Mouse (Mus musculus): ENCODE data around the gene Sh3tc1.

Sh3tc1 gene

DNA sequence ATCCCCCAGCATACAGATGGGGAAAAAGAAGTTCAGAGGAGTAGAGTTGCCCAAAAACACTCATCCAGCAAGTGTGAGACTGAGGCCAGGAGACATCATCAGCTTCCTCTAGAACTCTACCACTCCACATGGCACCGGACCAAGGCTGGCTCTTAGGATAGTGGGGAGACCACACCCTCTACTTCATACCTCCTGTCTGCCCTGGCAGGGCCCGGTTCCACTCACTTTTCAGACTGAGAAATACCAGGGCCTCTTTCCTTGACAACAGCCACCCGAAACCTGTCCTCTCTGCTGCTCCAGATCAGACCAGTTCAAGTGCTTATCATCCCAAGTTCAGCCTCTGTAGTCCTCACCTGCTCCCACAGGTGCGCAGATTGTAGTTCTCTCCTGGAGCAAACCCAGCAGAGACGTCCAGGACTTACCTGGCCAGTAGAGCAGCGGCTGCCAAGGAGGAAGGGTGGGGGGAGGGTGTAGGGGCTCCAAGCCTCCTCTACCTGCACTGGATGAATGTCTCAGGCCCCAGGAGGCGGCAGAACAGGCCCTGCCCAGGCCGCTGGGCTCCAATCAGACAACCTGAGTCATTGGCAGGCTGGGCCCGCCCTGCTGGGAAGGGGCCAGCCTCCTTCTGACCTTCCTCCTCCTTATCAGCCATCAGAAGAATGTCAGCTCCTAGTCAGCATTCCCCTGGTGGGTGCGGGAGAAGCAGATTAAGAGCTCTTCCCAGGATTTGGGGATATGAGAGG, at the start of gene Sh3tc1:
Sh3tc1 (minus strand) TSS at position 452 of the 743 bp plus-strand sequence.
- no peak for DNase-seq (ENCODE audit: low read depth, low spot score)

DNA sequence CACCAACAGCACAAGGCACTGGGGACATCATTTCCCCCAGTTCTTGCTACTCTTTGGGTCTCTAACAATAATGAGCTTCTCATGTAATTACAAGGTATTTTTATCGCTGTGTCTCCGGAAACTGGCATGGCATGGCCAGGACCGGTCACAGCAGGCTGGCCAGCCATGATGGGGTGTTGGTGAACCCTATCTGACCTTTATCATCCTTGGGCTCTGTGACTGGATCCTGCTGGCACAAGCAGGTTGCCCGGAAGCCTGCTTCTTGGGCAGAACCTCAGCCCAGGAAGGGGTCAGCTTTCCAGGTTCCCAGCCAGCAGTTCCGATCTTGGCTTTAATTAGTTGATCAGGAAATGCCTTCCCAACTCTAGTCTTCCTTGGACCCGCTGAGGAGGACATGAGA, 48.9 kb upstream of the Sh3tc1 start:
- no peak for DNase-seq (ENCODE audit: low read depth, low spot score)

DNA sequence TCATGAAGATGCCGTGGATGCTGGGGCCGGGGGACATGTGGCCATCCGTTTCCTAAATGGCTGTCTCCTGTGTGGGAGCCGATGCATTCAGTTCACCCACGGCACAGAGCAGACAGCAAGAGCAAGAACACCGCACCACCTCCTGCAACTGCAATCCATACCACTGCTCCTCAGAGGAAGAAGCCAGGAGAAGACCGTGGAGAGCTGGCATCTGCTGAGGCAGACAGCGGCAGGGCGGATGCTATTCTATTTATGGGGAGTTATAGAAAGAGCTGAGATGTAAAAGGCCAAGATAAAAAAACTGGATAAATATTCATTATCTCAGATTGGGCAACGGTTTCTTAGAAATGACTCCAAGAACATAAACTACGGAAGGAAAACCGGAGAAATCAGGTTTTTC, 48.1 kb upstream of the Sh3tc1 start:
- no peak for DNase-seq (ENCODE audit: low read depth, low spot score)

DNA sequence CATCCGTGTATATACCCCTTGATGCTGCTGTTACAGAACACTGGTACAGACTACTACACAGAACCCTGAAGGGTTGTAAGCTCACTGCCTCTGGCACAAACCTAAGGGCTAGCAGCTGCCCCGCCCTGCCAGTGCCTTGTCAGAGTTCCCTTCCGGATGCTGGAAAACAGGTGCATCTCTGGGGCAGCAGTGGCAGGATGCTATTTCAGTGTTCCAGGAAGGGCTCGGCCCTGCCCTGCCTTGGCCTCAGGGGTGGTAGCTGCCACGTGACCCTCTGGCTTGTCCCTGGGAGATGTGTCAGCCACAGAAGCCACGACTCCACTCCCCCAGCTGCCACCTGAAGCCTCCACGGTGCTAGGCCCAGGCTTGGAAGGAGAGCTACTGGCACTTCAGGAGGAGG, 46.1 kb upstream of the Sh3tc1 start:
- DNase-seq (ENCODE audit: low read depth, low spot score): no peak

DNA sequence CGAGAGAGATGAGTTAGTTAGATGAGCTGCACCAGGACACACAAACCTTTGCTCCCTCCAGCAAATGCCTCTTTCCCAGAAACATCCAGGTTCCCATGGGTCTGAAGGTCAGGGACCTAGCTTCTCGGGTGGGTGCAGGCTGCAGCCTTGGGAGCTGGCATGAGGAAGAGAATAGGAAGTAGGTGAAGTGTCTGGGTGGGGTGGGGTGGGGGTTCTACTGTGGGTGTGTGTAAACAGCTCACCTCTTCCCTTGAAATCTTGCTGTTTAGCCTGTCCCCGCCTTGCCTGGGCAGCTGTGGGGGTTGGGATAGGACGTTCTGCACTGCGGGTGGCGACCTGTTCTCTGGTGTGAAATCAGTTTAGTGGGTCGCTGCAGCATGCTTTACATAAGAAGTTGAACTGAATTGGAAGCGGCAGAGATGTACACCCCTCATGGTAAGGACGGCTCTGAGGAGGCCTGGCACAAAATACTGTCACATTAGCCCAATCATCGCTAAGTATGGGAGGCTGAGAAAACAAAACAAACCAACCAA, 42.9 kb upstream of the Sh3tc1 start:
- no peak for DNase-seq (ENCODE audit: low read depth, low spot score)

DNA sequence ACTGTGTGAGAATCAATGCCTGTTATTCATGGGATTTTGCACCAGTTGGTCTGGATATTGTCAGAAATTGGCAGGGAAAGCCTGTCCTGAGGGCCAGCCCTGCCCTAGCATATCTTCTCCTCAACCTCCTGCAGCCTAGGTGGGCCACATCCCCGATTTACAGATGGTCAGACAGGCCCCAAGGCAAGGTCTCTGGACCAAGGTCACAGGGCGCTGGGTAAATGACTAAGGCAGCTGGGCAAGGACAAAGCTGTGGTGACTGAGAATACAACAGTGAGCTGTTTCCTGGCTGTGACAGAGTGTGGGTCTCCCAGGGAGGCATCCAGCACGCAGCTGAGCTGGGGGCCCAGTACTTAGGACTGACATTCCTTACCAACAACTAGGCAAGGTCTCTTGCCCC, 41.3 kb upstream of the Sh3tc1 start:
- DNase-seq (ENCODE audit: low read depth, low spot score): no peak

DNA sequence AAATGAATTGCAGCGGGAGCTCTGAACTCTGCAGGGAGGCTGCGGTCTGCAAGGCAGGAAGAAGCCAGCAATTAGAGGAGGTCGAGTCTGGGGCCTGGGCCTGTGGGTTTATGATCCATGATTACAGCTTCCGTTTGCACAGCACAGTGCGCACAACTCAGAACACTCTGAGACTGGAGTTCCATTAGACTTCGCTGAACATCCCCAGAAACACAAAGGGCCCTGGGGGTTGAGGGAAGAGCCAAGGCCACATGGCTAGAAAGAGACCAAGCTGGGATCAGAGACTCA, 34.3 kb upstream of the Sh3tc1 start:
- DNase-seq (ENCODE audit: low read depth, low spot score): peak; percentile 69

DNA sequence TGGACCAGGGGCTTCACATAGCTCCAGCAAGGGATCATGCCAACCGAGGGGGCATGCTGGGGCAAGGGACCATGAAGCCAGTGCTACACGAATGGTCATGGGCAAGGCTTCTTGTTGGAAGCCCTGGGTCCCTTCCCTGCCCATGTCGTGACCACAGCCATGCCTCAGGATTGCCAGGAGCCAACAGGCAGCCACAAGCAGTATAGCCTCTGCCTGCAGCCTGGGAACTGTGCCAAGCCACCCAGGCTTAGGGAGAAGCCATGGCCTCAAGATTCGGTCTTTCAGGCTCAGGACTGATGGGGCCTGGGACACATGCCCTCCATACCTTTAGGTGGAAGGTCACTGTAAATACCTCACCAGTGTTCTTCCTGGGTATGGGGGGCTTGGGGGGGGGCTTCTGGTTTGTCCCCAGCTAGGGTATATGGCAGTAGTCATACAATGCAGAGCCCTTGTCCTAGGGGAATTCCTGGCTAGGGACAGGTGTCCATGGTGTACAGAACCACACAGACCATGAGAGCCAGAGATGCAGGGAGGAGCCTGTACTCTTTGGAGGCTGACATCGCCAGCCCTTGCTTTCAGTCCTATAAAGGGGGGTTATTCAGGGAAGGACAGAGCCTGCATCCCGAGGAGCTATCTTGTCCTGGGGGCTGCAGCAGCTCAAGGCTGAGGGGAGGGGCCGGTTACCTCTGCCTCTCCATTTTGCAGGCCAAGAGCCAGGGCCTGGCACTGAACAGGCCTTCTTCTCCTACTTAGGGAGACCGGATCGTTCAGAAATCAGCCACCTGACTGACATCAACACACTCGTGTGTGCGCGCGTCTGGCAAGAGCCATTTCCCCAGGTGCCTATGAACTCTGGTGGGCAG, 33.7 kb upstream of the Sh3tc1 start:
- no peak for DNase-seq (ENCODE audit: low read depth, low spot score)

DNA sequence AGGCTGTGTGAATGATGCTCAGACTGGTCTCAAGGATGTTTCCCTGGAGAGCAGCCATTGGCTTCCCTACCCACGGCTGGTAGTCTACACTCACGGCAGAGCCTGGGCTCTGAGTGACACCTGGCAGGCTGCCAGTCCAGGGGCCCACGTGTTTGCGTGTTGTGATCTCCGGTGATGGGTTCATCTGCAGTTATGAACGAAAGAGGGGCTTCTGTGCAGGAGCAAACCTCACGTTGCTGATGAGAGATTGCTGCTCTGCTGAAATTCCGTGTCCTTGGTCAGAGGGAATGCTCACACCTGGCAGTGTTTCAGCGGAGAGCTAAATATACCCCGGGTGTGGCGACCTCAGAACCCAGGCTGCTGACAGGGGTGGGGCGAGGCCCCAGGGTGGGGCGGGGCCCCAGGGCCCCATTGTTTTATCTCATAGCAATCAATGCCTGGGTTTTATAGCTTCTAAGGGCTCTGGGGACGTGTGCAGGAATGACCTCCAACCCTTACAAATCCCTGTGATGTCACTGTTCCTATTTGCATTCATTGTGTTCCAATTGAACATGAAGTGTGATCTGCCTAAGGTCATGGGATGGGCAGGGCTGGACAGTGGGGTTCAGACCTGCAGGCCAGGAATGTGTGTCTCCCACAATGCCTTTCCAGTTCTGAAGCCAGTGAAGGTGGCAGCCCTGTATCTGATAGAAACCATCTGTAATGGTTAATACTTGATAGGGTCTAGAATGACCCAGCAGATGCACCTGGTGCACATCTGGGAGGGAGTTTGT, 31.3 kb upstream of the Sh3tc1 start:
- no peak for DNase-seq (ENCODE audit: low read depth, low spot score)

DNA sequence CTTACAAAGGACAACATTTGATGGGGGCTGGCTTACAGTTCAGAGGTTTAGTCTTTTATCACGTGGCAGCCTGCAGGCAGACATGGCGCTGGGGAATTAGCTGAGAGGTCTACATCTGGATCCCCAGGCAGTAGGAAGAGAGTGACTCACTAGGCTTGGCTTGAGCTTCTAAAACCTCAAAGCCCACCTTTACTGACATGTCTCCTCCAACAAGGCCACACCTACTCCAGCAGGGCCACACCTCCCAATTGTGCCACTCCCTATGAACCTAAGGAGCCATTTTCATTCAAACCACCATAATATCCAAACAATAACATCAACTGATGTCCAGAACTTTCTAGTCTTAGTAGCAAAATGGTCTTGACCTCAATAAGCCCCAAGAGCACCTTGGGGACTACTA, 30.5 kb upstream of the Sh3tc1 start:
- no peak for DNase-seq (ENCODE audit: low read depth, low spot score)

DNA sequence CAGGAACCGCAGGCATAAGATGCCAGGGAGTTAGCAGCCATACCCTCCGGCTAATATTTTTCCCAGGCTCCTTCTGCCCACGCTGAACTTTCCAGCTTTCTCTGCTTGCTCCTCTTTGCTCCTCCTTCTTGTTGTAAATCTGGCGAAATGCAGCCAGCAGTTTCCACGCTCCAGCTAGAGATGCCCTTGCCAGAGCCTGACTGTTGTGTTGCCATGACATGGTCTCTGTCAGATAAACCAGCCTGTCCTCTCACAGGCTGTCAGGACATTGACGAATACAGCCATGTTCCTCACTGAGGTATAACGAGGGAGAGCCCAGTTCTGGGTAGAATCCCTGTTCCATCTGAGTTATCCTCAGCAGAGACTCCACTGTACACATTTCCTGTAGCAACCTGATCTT, 29.2 kb upstream of the Sh3tc1 start:
- no peak for DNase-seq (ENCODE audit: low read depth, low spot score)

DNA sequence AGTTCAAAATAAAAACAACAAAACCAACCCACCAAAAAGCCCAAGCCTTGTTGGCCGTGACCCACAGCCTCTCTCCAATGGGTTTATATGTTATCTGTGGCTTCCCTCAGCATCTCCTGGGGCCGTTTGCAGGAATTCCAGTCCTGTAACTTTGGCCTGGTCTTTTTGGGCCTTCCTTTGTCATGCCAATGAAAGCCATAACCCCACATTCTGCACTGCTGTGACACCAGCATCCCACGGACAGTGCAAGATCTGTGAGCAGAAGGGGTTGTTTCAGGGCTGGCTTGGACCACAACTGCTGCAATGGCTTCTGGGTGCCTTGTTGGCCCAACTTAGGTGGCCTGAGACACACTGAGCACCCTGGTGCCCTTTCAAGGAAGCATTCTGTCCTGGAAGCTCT, 28.7 kb upstream of the Sh3tc1 start:
- DNase-seq (ENCODE audit: low read depth, low spot score): no peak

DNA sequence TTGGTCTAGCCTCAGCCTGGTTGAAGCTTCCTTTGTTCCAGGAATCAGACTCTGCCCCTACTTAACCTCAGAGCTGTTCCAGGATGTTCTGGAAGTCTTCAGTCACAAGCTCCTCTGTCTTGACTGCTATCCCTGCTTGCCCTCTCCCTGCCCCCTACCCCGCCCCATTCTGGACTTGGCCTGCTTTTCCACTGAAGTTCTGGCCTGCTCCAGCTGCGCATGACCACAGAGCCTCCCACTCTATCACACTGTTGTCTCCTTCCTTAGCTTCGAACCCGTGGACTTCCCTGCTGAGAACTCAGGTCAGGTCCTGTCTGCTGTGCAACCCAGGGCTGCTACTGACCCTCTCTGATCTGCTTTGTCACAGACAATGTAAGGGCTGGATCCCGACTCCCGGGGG, 26.1 kb upstream of the Sh3tc1 start:
- no peak for DNase-seq (ENCODE audit: low read depth, low spot score)

DNA sequence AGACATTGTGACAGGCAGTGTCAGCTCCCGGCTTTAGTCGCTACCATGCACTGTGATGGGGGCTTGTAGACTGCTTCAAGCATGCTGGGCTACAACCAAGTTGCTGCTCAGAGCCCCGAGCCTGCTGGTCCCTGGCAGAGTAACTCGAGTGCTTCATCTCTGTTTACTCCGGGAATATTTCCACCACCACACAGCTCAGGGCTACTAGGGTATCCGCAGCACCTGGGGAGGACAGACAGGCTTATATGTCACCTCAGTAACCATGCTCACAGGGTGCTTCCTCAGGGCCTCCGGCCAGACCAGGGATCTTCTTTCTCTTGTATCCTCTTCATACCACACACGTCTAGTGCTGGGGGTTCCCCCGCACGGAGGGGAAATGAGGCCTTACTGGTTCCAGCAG, 23.1 kb upstream of the Sh3tc1 start:
- no peak for DNase-seq (ENCODE audit: low read depth, low spot score)

DNA sequence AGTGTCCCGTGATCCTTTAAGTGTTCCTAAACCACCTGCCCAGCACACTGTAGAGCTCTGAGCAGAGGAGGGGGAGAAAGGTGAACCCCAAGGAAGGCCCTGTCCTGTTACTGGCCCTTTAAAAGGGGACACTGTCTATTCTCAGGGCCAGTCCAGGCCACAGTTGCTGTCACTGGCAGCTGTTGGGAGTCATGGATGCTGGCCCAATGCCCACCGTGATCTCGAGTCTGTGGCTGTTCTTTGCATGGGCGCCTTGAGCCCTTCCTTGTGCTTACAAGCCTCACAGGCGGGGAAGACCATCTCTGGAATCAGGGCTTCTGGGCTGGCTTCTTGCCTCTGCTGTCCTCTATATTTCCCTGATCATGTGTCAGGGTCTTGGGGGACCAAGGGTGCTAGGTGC, 22.6 kb upstream of the Sh3tc1 start:
- no peak for DNase-seq (ENCODE audit: low read depth, low spot score)

DNA sequence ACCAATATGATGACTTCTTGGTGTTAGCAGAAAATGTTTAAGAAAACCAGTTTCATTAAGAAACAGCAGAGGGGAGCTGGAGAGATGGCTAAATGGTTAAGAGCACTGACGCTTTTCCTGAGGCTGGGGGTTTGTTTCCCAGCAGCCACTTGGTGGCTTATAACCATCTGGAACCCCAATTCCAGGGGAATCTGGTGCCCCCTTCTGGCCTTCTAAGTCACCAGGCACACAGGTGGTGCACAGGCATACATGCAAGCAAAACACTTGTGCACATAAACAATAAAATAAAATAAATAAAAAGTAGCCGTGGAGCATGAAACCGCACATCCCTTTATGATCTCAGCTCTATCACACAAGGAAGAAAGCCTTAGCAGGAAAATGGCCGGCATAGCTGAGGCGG, 21.5 kb upstream of the Sh3tc1 start:
- DNase-seq (ENCODE audit: low read depth, low spot score): no peak

DNA sequence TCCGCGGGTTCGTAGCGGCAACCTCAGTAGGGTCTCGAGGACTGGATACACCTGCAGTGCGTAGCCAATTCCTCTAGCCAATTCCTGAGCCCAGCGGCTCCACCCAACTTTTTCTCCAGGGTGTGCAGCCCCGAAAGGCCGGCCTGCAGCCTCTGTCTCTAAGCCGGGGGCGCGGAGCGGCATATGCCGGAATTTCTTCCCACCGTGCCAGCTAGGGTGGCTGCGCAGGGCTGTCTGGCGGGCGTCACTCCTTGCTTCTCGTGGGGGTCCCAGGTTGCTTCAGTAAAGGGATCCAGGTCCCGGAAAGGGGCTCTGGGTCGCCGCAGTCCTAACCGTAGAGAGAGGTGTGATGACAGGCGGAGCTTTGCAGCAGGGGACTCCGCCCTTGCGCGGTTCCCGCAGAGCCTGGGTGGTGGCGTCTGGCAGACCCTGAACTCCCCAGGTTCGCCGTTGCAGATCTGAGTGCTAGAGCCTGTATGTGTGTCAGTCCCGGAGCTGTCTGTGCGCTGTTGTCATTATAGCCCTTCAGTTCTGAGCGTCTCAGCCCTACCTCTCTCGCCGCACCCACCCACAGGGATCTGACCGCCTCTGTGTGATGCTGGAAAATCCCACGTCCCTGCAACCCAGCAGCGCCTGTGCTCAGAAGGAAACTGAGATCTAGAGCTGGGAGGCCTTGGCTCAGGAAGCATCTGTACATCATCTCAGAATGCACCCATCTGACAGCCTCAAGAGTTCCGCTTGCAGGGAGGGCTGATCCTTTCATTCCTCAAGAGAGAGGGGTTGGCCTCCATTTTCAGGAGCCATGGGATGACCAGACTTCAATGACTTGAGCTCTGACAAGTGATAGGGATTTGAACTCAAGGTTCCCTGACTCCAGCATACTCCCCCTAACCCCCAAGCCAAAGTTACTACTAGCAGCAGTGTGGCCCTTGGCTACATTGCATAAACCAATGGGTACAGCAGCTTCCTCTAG, 18.6 kb upstream of the Sh3tc1 start:
- no peak for DNase-seq (ENCODE audit: low read depth, low spot score)

DNA sequence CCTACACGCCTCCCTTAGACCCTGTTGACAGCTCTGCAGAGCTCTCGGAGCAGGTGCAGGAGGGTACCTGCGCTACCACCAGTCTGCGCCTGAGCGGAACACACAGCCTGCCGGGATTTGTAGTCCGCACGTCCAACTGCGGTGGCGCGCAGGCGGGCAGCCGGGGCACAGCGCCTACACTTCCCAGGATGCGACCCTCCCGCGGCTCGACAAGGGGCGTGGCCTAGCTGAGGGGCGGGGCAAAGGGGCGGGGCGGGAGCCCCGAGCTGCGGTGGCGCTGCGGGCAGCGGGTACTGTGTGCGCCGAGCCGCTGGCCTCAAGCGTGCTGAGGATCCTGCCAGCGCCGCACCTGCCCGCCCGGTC, 17.8 kb upstream of the Sh3tc1 start, which contains the start of gene Ablim2:
Ablim2 (plus strand) TSS at position 242 of the 363 bp plus-strand sequence.
- peak; percentile 92 for DNase-seq (ENCODE audit: low read depth, low spot score)

DNA sequence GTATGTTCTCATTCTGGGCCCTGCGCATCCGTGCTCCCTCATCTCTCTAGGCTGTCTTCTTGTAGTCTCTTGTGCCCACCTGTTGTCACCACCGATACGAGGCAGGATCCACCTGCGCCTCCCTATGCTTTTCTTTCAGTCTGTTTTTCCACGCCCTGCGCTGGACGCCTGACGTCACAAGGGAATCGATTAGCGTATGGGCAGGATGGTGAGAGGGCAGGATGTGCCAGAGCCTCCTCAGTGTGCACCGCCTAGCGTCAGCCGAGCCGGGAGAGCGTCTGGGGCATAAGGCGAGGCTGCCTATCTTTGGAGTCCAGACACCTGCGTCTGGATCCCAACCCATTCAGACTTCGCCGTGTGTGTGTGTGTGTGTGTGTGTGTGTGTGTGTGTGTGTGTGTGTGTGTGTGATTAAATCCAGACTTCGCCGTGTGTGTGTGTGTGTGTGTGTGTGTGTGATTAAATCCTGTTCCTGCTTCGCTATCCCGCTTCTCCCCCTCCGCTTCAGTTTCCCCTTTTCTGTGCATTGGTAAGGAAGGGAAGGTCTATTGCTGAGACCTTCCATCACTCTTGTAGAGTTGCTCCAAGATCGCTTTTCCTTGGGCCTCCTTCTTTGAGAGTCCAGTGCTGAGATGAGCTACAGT, 17.3 kb upstream of the Sh3tc1 start:
- no peak for DNase-seq (ENCODE audit: low read depth, low spot score)

DNA sequence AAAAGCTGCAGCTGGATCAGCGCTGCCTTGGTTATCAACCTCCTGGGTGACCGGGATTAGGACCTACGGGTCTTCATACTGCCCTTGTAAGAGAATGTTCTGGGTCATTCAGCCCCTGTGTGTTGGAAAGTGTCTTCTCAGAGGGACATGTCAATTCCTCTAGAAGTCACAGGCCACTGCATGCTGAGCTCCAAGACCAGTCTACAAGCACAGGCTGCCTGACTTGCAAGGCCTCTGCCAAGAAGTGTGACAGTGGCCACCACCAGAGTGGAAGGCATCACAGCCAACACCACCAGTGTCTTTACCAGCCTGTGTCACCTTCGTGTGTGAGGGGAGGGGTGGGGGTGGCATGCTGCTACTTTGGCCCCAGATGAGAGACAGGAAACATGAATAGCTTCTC, 16.2 kb upstream of the Sh3tc1 start:
- DNase-seq (ENCODE audit: low read depth, low spot score): no peak

Measured in forelimb bud, embryonic 11.5 days (tissue).